Mouse (Mus musculus): ENCODE results near the gene Matk.

The Matk gene

DNA sequence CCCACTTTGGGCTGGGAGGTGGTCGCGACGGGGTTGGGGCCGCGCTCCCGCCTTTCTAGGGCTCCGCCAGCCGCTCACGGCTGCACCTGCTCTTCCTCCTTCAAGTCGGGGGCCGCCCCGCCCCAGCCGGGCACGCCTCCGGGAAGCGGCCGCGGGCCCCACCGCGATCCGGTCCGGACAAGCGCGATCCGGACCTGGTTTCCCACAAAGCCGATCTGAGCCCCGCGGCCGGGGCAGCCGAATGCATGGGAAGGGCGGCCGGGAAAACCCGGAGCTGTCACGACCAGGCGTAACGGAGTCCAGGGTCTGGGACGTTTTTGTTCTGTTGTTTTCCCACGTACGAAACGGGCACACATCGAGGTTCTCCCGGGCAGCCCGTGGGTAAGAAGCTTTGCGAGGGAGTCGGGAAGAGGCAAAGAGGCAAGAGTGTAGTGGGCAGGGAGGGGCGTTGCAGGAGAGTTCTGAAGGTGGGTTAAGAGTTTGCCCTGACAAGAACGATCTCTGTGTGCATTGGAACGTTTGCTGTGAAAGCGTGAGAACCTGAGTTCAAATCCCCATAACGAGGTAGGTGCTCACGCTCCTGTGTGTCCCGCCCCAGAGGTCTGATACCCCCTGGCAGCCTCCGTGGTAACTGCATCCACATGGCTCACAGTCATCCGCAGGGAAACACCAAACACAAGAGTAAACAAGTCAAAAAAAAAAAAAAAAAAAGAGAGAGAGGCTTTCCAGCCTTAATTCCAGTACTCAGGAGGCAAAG, 33.1 kb downstream of the Matk start:
- no peak for DNase-seq (ENCODE audit: extremely low read depth, low read depth, low spot score)

DNA sequence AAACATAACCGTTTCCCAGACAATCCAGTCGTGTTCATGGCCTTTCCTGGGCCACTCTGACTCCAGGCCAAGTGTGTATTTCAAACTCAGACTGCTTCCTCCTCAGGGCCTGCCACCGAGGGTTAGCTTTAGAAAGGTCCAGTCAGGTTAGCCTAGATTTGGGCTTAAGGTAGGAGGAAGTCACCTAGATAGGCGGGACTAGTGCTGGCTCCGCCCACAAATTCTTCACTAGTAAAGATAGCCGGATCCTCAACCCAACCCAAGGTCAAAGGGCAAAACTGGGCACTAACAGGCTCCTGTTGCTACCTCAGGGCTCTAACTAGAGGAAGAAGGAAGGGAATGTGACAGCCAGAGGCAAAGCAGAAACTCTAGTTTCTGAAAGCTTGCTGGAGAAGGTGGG, 33.9 kb downstream of the Matk start:
- no peak for DNase-seq (ENCODE audit: extremely low read depth, low read depth, low spot score)

DNA sequence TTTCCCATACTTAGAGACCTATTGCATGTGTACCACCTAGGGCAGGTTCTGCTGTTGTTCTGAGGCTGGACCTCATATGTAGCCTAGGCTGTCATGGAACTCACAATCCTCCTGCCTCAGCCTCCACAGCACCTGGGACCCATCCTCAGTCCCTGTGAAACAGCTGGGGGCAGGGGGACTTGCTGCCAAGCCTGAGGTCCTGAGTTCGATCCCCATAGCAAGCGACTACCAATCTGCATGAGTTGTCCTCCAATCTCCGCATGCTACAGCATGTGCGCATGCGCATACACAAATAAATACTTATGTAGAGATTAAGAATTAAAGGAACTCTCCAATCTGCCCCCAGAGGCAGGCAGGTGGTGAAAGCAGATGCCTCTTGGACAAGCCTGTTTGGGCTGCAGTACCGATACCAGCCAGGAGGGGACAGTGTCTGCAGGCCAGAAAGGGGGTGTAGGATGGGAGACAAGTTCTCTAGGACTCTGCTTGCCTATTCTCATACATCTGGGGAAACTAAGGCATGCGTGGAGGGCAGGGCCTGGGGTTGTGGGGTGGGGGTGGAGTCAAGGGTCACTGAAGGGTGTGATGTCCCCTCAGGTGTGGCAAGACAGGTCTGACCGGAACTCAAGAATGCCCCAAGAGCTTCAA, 34.9 kb downstream of the Matk start:
- no peak for DNase-seq (ENCODE audit: extremely low read depth, low read depth, low spot score)

DNA sequence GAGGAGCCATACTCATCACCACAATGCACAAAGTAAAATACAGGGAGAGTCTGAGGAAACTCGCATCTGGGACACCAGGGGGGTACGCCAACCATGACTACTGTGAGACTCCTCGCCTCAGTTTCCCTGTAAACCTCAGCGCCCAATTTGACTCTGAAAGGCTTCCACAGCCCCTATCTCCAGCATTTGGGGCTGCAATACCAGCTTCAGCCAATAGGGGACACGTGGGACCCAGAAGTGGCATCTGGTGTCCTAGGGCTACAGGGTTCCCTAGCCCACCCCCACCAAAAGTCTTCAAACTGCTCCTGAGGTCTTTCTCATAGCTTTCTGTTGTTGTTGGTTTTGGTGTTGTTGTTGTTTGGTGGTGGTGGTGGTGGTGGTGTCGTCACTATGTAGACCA, 35.9 kb downstream of the Matk start:
- DNase-seq (ENCODE audit: extremely low read depth, low read depth, low spot score): no peak

DNA sequence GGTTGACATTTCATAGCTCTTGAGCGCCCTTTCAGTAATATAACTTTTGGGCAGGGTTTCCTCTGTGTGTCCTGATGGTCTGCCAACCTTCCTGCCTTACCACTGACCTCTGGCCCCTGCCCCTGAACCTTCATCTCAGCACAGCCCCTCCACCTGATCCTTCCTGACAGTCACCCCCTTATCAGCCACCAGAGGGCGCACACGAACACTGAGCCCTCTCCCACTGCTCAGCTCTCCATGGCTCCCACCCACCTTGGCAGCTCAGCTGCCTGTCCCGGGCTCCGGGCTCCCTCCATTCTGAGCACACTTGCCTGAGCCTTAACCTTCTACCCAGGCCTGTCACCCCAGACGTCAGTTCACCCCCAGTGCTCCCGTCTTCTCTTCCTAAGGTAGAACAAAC, 36.5 kb downstream of the Matk start:
- no peak for DNase-seq (ENCODE audit: extremely low read depth, low read depth, low spot score)

DNA sequence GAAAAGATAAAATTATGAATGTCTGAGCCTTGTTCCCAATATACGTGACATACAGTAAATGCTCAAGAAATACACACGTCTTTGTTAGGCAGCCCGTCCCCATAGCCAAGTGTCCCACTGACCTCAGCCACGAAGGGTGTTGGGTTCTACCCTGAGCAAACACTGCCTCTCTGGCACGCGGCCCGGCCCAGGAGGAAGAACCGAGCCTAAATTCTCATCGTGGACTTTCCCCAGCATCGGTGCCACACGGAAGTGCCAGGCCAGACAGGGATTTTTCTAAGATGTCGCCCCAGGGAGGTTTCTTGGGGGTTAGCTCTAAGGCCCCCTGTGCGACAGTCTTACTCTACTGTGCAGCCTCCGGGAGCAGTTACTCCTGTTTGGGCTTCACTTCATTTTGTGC, 37.1 kb downstream of the Matk start:
- no peak for DNase-seq (ENCODE audit: extremely low read depth, low read depth, low spot score)

DNA sequence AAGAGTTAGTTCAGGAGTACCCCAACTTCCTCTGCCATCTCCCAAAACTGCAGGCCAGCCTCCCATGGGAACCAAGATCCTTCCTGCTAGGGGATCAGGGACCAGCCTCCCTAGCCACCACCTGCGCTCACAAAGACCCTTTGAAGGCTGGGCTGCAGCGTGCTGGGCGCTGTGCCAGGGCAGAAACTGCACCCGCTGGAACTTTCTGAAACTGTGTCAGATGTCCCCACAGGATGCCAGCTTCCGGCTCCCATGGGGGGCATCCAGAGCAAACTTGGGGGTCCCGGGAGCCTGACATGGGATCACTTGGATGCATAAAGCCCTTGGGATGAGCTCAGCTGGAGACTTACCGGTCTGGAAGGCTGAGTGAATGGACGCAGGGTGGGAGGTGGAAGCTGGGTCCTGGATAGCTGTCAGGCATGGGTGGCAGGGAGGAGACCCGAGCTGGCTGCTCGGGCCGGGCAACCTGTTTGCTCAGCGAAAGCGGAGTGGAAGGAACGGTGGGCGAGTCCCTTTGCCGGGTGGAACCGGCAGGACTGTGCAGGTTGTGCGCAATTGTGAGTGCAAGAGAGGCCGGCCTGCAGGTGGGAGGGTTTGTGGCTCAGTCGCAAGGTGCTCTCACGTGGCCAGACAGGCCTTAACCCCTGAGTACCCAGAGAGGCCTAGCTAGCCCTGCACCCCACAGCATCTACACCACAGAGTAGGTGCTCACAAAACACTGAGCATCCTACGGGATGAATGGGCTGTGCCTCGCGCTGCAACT, 38.1 kb downstream of the Matk start:
- DNase-seq (ENCODE audit: extremely low read depth, low read depth, low spot score): no peak

DNA sequence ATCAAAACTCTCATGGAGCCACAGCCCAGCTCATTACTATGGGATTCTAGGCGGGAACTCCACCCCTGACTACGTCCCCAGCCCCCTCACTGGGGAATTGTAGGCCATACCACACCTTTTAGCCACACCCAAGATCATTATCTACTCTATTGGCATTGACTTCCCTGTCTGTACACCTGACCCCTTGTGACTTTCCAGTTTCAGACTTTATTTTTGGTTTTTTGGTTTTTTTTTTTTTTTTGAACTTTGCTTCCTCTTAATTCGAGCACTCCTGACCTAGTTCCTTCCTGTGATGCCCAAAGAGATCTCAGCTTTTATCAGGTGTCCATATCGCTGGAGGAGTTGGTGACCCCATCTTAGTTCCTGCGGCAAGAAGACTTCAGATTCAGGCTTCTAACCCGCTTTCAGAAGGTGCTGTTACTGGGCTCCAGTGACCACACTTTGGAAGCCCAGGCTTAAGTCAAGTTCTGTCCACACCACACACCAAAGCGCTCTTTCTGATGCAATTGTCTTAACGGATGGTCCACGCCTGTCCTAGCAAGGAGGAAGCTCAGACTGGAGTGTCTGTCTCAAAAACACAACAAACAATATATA, 38.9 kb downstream of the Matk start, which contains the start of gene Tjp3:
Gene Tjp3 (minus strand): TSS at position 71 of the 594 bp plus-strand sequence.
- no peak for DNase-seq (ENCODE audit: extremely low read depth, low read depth, low spot score)

DNA sequence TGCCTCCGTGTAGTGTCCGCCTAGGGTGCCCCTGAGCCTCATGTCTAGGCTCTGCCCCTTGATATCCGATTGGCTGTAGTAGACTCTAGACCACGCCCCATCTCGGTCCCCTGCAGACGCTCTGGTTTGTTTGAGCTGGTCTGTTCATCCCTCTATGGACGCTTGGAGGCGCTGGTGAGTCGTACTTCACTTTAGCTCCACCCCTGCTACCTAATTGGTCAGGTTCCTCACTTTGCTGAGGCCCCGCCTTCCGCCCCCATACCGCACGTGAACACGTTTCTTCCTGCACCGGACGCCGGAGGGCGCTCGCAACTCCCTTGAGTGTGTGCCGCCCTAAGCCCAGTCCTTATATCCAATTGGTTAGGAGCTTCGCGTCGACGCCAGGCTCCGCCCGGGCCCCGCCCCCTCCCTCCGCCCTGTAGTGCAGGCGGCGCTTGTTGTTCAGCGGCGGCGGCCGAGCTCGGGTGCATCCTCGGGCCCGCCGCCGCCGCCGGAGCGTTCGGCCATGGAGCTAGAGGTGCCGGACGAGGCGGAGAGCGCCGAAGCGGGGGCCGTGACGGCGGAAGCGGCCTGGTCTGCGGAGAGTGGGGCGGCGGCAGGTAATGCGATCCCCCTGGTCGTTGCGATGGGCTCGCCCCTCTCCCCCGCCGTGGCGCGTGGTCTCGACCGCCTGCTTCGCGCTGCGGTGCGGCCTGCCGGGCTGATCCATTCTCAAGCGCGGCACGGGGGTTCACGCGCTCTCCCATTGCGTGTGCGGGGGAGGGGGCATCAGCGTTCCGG, 40.0 kb downstream of the Matk start, which contains the start of gene Pip5k1c:
Gene Pip5k1c (plus strand): TSS at position 410 of the 780 bp plus-strand sequence.
- peak; percentile 88 for DNase-seq (ENCODE audit: extremely low read depth, low read depth, low spot score)

DNA sequence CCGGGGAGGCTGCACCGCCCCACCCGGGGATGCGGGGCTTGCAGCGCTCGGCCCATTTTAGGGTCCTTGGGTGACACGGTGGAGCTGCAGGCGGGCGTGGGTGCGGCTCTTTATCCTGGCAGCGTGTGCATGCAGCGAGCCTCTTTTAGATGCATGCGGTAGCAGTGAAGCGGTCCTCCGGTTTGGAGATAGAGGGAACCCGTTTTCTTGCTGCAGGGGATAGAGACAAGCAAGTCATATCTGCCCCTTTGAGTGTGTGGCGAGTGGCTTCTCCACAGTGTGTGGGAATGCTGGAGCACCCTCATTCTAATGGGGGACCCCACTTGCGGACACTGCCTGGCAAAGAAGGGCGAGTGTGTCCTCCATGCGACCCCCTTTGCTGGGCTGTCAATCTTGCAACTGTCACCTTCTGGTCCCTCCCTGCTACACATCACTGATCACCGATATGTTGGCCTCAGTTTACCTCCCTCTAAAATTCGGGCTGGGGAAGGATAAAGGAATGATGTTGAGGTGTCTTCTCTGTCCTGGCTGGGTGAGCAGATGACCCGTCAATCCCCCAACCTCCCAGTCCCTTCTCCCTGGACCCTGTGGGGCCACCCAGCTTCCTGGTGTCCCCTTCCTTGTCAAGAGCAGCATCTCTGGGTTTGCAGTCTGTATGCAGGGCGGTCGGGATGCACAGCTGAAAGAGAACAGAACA, 40.7 kb downstream of the Matk start:
- DNase-seq (ENCODE audit: extremely low read depth, low read depth, low spot score): no peak

DNA sequence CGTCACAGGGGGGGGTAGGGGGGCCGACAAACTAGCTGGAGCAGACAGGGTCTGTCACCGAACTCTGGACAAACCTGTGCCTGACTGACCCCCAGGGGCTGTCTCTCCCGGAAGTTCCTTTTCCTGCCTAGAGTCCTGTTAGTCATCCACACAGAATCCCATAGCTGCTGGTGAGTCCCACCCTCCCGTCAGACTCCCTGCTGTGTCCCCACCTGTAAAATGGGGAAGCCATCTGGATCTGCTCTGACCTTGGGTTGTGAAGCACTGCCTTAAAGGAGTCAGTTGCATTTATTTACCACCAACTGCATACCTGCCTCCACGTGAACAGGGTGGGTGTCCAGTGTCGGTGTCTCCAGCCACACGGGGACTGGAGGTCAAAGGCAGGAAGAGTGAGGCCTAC, 41.7 kb downstream of the Matk start:
- no peak for DNase-seq (ENCODE audit: extremely low read depth, low read depth, low spot score)

DNA sequence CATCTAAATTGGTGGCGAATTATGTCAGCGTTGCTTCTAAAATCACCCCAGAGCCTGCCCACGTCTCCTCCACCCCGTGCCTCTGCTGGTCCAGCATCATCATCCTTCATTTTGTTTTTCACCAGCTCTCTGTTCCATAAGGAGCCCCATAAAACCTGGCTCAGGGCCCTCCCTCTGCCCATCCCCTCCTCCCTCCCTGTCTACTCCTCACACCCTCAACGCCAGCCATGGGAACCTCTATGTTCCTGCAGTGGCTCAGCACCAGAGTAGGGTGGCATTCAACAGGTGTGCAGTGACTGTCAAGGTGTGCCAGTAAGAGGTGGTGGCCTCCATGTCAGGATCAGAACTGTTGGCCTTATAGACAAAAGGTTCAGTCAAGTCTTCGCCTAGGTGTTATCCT, 42.5 kb downstream of the Matk start:
- DNase-seq (ENCODE audit: extremely low read depth, low read depth, low spot score): no peak

DNA sequence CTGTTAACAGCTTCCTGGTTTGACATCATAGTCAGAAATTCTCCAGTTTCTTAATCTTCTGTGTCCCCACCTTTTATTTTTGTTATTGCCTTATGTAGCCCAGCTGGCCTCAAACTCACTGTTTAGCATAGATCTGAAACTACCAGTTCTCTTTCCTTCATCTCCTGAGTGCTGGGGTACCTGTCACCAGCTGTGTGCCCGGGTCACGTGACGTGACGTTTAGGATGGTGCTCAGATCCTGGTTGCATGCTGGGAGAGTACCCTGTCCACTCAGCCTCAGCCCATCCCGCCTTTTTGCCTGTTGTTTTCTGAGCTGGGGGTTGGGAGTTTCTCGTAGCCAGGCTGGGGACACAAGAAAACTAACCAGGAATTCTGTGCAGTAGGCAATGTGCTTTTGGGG, 44.5 kb downstream of the Matk start:
- no peak for DNase-seq (ENCODE audit: extremely low read depth, low read depth, low spot score)

DNA sequence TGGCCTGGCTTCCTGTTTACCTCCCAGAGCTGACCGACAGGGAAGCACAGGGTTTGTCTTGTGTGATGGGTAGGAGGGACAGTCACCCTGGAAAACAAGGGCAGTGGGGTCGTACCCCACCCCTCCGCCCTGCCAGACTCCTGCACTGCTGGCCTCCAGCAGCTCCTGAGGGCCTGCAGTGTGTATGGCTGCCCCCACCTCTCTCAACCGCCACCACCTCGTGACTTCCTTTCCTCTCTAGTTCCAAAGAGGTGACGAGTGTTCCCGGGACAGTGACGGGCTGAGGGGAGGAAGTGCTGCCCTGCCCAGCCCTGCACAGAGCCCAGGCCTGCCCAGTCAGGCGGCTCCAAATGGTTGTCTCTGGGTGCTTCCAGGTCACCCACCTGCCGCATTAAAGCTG, 45.1 kb downstream of the Matk start:
- no peak for DNase-seq (ENCODE audit: extremely low read depth, low read depth, low spot score)

DNA sequence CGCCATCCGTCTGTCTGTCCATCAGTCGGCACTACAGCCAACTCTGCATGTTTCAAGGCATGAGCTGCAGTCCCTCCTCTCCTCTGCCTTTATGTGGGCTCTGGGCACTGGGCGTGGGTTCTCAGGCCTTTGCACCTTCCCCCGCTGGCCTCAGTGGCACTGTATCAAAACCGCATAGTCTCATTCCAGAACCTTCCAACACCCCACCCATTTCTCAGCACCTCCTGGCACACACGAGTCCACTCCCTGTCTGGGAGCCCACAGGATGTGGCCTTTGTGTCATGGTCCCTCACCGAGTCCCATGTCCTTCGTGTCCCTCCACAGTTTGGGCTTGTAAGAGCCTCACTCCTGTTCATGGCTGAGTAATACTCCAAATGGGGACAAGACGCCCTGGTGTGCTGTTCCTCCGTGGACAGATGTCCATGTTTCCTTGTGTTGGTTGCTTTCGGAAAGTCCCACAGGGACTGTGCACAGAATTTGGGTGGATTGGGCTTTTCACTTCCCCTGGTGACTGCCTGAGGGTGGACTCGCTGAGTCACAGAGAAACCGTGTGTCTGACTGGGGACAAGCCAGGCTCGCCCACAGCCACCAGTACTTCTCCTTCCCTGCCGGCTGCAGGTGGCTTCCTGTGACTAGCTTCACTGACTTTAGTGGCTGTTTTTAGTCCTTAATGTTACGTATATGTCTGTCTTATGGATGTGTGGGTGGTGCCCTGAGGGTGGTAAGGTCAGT, 45.8 kb downstream of the Matk start:
- DNase-seq (ENCODE audit: extremely low read depth, low read depth, low spot score): no peak

DNA sequence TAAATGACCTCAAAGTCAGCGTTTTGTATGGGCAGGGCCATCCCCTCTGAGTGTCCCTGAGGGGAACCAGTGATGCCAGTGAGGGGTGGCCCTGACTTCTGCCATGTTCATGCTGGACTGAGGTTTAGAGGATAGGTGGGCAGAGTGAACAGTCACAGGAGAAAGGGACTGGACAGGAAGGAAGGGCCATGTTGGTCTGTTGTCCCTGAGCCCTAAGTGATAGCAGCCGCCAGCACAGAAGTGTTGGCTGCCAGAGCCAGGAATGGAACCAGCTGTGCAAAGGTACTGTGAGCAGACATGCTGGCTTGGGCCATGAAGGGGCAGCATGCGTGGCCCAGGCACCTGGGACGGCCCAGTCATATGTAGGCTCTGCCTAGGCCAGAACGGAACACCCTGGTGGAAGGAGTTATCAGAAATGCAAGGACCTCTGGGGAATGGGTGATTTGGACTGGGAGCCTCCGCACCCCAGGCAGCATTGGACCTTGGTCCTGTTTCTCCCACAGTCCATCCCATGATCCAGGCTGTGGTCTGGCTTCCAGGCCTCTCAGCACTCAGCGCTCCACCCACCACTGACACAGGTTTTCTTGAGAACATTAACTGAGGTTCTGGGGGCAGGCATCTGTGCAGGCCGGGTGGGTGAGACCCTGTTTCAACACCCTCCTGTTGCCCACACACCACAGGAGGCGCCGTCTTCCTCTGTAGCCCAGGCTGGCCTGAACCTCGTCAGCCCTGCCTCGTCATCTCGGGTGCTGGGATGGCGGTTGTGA, 47.0 kb downstream of the Matk start:
- DNase-seq (ENCODE audit: extremely low read depth, low read depth, low spot score): no peak

DNA sequence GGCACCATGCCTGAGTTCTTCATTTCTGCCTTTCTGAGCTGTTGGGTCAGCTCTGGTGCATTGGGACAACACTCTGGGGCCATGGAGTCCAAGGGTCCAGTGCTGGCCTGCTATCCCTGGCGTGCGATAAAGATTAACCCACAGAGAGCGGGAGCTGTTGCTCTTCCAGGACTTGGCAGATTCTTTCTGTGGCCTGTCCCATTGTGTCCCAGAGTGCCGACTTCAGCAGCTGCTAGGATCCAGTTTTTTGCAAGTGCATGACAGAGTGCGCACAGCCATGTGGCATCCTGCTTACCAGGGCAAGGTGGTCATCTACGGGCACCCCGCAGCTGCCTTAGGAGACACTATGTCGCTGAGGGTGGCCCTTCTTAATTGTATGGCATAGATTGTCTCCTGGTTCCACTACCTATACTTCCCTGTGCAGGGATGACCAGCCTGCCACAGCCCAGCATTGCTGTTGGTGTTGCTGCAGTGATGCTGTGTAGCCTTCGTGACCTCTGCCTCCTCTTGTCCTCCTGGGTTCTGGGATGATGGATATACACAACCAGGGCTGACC, 47.7 kb downstream of the Matk start:
- no peak for DNase-seq (ENCODE audit: extremely low read depth, low read depth, low spot score)

DNA sequence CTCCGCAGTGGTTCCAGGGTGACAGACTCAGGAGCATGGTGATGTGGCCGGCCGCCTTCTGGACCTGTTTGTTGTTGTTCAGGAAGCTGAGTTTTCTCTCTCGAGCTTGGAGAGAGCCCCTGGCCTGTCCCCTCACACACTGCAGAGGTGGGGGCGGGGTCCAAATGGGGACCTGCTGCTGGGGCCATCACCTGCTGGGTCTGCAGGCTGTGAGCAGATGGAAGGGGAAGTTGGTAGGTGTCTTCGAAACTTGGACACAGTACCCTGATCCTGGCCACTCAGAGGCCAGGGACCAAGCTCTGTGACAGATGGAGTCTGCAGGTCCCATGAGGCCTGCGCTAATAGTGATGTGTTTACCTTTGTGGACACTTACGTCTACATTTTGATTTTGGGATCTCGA, 48.6 kb downstream of the Matk start:
- DNase-seq (ENCODE audit: extremely low read depth, low read depth, low spot score): no peak
